Mouse (Mus musculus): ENCODE measurements at regions not wholly inside any gene's neighbourhood (a gene's known extent, or its start where the extent isn't known, plus 50 kb on each side); places are given as distances from the start of the nearest gene placed in this dataset.

DNA sequence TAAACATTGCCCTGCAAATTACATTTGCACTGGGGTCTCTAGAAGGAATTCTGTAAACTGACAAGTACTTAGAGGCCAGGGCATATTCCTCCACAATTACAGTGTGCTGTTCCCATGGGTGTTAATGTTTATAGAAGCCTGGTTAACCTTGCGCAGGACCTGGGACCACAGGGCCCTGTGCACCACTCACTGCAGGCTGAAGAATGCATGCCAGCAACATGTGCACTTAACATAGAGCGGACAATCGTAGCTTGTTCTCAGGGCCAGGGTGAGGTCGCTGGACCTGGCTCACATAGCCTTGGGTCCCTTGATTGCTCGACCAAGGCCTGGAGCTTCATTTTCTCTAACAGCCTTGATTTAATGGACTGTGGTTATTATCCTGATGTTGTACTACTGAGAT, 168.8 kb downstream of the Hs3st3b1 start:
- DNase-seq (ENCODE audit: low spot score) = no peak

- DNase-seq (ENCODE audit: low spot score) = no peak
These were observed 167.3 kb downstream of the Hs3st3b1 start for GRCm38 (mm10) chr11:63754826-63755225.

DNA sequence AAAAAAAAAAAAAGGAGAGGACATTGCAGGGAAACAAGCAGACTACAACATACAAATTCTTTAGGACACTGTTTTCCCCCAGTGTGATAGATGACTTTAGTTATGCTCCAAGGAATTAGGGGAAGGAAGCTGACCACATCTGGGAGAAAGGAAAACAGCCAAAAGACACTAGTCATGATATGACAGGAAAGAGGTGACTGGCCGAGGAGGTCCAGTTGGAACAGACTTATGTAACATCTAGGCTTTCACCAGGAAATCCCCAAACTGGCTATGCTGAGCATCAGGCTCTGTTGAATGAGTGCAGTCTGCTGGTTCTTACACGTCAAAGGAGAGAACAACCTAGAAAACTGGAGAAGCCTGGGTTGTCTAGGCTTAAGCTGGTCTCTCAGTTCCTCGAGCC, 163.8 kb downstream of the Hs3st3b1 start:
- no peak for DNase-seq (ENCODE audit: low spot score)

DNA sequence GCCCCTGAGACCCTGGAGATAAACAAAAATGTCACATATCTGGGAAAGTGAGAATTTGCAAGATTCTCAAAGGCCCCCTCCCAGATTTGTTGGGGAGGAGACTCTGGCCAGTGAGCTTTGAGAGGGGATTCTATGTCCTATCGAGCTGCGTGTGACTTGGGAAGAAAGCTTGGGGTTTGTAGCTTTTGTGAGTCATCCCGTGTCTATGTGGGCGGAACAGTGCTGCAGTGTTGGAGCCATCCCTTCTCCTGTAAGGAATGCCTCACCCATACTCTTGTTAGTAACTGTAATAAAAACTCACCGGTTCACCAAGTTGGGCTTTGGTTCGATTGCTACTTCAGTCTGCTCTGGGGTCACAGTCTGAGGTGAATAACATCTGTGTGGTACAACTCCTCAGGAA, 160.5 kb downstream of the Hs3st3b1 start:
- no peak for DNase-seq (ENCODE audit: low spot score)

- DNase-seq (ENCODE audit: low spot score) = no peak
These were observed 154.3 kb downstream of the Hs3st3b1 start for GRCm38 (mm10) chr11:63767631-63768250.

DNA sequence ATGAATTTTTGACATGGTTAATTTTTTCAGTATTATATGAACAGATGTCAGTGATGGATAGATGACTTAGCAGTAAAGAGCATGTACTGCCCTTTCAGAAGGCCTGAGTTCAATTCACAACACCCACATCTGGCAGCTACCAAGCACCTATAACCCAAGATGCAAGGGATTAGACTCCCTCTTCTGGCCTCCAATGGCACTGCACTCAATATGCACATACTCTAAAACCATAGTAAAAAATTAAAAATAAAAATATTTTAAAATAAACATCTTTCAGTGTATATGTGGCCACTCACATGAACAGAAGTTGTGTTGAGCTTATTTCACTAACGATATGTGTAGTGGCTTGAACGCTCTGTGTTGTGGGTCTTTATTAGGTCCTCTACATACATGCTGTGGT, 152.4 kb downstream of the Hs3st3b1 start:
- no peak for DNase-seq (ENCODE audit: low spot score)

- DNase-seq (ENCODE audit: low spot score) = no peak
These were observed 146.7 kb downstream of the Hs3st3b1 start for GRCm38 (mm10) chr11:63775382-63775781.

DNA sequence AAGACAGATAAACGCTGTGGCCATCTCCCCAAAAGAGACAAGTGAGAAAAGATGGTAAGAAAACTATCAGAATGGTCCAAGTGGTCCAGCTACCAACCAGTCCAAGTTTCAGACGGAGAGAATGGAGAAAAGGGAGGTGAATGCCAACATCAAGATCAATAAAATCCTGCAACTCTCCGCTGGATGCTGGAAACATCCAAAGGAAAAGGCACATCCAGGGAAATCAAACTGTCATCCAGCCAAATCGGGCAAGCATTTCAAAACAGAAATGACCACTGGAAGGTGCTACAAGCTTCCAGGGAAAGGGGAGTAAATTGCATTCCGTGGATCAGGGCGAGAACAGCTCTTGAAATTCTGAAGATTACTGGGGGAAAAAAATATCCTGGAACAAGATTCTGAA, 142.7 kb downstream of the Hs3st3b1 start:
- no peak for DNase-seq (ENCODE audit: low spot score)

DNA sequence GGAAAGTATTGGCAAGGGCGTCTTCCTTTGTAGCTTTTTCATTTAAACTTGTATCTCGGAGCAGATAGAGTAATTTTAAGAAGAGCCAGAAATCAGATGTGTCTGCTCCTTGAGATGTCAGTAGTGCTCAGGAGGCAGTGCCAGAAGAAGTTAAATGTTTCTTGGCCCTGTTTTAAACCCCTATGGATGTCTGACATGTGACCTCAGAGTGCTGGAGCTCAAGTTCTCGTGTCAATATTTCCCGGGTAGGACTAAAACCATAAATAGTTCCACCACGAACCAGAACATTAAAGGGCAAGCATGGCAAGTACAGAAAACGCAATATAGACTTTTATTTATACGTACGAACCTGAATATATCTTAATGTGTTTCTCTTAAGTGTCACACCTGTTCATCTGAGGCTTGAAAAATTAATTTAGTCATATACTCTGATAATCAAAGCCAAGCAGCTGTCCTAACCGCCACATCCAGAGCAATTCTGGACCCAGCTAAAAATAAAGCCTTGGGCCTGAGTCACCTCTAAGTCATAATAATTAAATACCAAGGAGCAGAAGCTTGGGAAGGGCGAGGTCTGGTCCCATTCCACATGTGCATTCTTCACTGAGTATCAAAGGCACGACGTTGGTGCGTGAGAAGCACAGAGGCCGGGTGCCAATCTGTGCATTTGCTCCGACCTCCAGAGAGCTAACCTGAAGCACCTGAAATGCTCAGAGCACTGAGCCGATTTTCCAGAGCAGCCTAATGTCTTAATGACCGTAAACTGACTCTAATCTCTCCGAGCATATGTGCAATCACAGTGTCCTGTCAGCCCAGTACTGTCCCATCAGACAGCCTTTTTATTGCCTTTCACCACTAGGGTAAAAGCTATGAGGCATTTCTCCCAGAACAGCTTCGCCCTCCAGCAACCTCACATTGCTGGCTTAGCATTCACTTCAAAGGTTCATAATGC, 139.8 kb downstream of the Hs3st3b1 start:
- DNase-seq (ENCODE audit: low spot score) = no peak

GRCm38 (mm10) chr11:63785281-63785886, 136.7 kb downstream of the Hs3st3b1 start:
- DNase-seq (ENCODE audit: low spot score) = no peak

DNA sequence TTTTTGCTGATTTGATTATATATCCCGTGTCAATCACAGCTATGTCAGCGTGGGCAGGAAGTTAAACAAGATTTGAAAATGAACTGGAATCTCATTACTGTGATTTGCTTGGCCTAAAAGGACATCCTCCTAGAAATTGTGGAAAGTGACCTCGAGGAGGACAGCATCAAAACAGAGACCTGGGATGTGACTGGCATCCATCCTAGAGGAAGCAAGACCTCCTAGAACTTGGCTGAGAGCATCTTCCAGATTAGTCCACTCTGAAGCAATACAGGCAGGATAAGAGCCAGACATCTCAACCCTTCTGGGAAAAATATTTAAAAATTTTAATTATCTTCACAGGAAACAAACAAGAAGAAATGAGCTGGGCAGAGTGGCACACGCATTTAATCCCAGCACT, 136.1 kb downstream of the Hs3st3b1 start:
- DNase-seq (ENCODE audit: low spot score) = no peak

- no peak for DNase-seq (ENCODE audit: low spot score)
These were observed 132.5 kb downstream of the Hs3st3b1 start for GRCm38 (mm10) chr11:63789473-63790120.

GRCm38 (mm10) chr11:63791004-63791862, 130.9 kb downstream of the Hs3st3b1 start:
- DNase-seq (ENCODE audit: low spot score) = no peak

DNA sequence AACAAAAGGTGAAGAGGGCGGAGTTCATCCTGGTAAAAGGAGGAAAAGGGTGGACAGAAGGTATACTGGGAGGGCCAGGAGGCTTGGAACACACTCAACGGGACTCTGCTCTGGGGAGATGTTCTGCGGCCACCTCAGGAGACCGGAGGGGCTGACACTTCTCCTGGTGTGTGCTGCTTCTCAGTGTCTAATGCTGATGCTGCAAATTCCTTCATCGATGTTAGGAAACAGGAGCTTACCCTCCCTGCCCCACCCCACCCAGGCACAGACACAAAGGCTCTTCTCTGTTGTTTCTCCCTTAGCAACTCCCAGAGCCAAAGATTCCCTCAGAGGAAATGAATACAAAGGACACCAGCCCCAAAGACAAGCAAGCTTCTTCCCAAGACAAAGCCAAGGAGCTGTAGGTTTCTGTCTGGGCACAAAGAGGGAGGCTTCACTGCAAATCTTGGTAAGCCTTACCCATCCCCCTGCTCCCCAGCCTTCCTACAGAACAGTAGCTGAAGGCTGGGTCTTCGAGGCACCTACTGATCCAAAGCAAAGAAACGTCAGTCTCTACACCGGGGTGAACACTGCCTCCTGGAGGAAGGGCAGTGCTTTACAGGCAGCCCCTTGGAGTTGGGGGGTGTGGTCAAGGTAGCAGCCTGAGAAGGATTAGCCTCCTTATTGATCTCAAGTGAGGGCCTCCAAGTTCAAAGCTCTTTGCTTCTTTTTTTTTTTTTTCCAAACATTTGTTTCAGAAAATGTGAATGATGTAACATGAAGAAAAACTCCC, 128.2 kb downstream of the Hs3st3b1 start:
- DNase-seq (ENCODE audit: low spot score) = no peak

GRCm38 (mm10) chr11:63812146-63812545, 109.9 kb downstream of the Hs3st3b1 start:
- no peak for DNase-seq (ENCODE audit: low spot score)

DNA sequence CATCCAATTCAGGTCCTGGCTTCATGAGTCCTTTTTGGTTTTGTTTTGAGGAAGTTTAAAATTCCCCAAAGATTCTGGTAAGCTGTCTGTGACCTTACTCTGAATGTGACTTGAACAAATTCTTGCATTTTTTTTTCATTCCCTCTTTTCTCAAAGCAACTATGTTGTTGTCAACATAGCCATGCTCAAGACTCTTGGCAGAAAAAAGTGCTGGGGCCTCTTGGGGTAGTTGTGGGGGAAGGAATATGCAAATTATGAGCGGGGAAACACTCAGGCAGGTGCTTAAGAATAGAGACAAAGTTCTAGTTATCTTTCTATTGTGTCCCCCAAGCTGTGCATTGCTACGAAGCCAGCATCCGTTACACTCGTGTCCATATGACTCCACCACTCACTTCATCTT, 99.2 kb downstream of the Hs3st3b1 start:
- DNase-seq (ENCODE audit: low spot score) = no peak

- DNase-seq (ENCODE audit: low spot score) = no peak
These were observed 94.8 kb downstream of the Hs3st3b1 start for GRCm38 (mm10) chr11:63827271-63827762.

DNA sequence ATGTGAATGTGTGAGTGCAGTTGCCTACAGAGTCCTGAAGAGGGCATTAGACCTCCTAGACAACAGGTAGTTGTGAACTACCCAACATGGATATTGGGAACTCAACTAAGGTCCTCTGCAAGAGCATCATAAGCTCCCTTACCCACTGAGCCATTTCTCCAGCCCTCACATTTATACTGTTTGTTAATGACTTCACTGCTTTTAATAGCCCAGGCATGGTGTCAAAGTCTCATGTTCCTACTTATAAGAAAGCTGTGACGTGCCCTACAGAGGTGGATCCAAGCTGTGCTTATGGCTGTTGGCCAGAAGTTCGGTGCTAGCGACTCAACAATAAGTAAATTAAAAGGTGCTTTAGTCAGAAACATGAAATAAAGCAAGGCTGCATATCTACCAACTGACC, 88.6 kb downstream of the Hs3st3b1 start:
- DNase-seq (ENCODE audit: low spot score) = no peak

DNA sequence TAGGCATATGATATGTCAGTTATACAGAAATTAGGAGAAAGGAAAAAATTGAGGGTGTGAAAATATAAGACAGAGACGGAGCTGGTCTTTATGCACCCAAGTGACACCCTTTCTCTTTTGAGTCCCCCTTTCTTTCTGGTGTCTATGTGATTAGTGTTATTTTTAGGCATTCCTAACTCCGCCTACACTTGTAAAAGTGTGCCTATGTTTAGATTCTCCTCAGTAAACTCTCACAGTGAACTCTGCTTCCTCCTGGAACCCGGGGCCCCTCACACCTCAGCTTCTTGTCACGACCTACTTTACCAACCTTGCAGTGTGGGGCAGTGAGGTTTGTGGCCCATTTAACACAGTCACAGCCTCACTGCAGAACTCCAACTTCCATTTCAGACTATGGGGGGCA, 88.0 kb downstream of the Hs3st3b1 start:
- DNase-seq (ENCODE audit: low spot score) = no peak

GRCm38 (mm10) chr11:63834631-63835030, 87.5 kb downstream of the Hs3st3b1 start:
- no peak for DNase-seq (ENCODE audit: low spot score)

Measured in ovary, postnatal 36 days (tissue).